Comparison of ENCODE assay signal across 12 mouse cellular contexts in the genomic region with DNA sequence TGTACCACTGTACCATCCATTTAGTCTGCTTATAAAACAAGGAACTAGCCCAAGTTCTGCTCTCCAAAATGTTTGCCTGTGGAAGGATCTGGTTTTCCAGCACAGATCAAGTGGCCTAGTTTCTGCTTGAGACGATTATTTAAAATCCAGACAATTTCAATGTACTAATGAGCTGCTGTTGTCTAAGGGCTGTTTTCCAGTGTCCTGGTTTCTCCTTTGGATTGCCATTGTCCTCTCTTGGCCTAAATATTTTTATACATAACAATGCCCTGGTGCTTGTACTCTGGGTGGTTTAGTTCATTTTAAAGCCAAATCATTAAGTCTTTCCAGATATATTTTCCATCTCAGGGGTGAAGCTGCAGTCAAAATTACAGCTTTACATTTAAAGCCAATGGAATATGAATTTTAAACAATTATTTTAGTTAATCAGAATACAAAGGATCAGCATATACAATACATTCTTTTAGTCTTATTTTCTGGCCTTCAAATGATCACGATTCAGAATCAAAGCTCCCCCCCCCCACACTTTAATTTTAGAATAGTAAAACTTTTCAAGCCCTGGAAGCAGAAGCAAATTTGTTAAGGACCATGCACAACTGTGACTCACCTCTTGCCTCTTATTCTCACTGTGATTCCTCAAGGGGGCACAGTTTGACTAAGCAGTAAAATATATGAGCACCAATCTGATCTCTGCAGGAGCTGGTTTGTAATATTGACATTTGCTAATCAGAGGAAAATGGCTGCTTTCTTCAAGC.
"Had no signal": no experiment of that assay in that cellular context is flagged by ENCODE, and none has a peak within 500 bp of the region (broad histone marks: within the 10 kb centered on the region; RNA-seq: fewer than 3 reads in every experiment).

No protein-coding gene starts in this region.

- H3K27me3 ChIP-seq: limb, embryonic 13.5 days; liver, embryonic 12.5 days; megakaryocyte, embryonic 14.5 days; midbrain, embryonic 12.5 days had no signal

- H3K4me1 ChIP-seq: limb, embryonic 13.5 days; liver, embryonic 12.5 days; megakaryocyte, embryonic 14.5 days; midbrain, embryonic 12.5 days had no signal

- DNase-seq: kidney, adult 18-20 months; kidney, postnatal 25 days; left cerebral cortex, postnatal 4 days; lung, embryonic 14.5 days; lung, postnatal 10 days; thymus, postnatal 4 days had no signal

- H3K4me2 ChIP-seq: limb, embryonic 13.5 days; liver, embryonic 12.5 days; lung, embryonic 14.5 days; midbrain, embryonic 12.5 days had no signal

- H3K27ac ChIP-seq: limb, embryonic 13.5 days; liver, embryonic 12.5 days; macrophage; midbrain, embryonic 12.5 days; stomach, postnatal 0 days had no signal

- H3K9ac ChIP-seq: limb, embryonic 13.5 days; liver, embryonic 12.5 days; lung, embryonic 14.5 days; midbrain, embryonic 12.5 days had no signal

- H3K4me3 ChIP-seq: limb, embryonic 13.5 days; liver, embryonic 12.5 days; megakaryocyte, embryonic 14.5 days; midbrain, embryonic 12.5 days had no signal

- H3K36me3 ChIP-seq: limb, embryonic 13.5 days; liver, embryonic 12.5 days; midbrain, embryonic 12.5 days had no signal

- H3K9me3 ChIP-seq: limb, embryonic 13.5 days; liver, embryonic 12.5 days; megakaryocyte, embryonic 14.5 days; midbrain, embryonic 12.5 days had no signal

- ATAC-seq: liver, embryonic 12.5 days had no signal
